Mouse (Mus musculus): ENCODE data around the gene Aldh4a1. TPM values are rescaled to one million over a fixed set of nuclear protein-coding genes. Genes with fewer than 3 reads are reported as not detected.

Aldh4a1 gene
- 30.0 and 43.3 TPM in 2 replicates for total RNA-seq (2014; rRNA removed)
- 26.6 and 27.6 TPM in 2 replicates for polyA plus RNA-seq (2015; fragmentation: Nextera tagmentation; extraction: Ambion mirVana)

GRCm38 (mm10) chr4:139622373-139623282 lies at the start of gene Aldh4a1:
TSS of gene Aldh4a1 (plus strand) at chr4:139622866.
- Histone ChIP-seq H3K4me3 (ENCODE audit: low read length) (peak within 1 kb of the TSS; percentile 74), H3K4me2 (ENCODE audit: low read depth, low read length) (peak within 1 kb of the TSS; percentile 72), H3K9me3 (ENCODE audit: low read length) (no peaks in the 10 kb centered on the region), H3K9ac (replicated peaks; ENCODE audit: low read length) (peak within 1 kb of the TSS; percentile 70), H3K27ac (peak within 1 kb of the TSS; percentile 94), H3K27me3 (ENCODE audit: insufficient read depth, low read length) (no peaks in the 10 kb centered on the region), H3K36me3 (ENCODE audit: insufficient read depth, low read length) (no peaks in the 10 kb centered on the region), H3K4me1 (ENCODE audit: insufficient read depth, low read length) (peaks cover 15% of the 10 kb centered on the region)
- WGBS, result under 1% methylated on average over 33 of the region's 38 CpGs
- ATAC-seq, result peak; percentile 100
- DNase-seq (ENCODE audit: low spot score), result peak; percentile 98
- peak; percentile 8; the same call in 1 of the 2 replicates for TF ChIP-seq CTCF (IDR thresholded peaks at IDR 0.05; ENCODE audit: low read depth)

- Histone ChIP-seq H3K27ac (peak overlapping the region; percentile 93), H3K4me3 (ENCODE audit: low read length) (no peak overlapping the region), H3K4me1 (ENCODE audit: insufficient read depth, low read length) (peaks cover 10% of the 10 kb centered on the region), H3K36me3 (ENCODE audit: insufficient read depth, low read length) (no peaks in the 10 kb centered on the region), H3K4me2 (ENCODE audit: low read depth, low read length) (no peak overlapping the region), H3K9ac (replicated peaks; ENCODE audit: low read length) (no peak overlapping the region), H3K9me3 (ENCODE audit: low read length) (no peaks in the 10 kb centered on the region), H3K27me3 (ENCODE audit: insufficient read depth, low read length) (no peaks in the 10 kb centered on the region)
- ATAC-seq, result no peak
- 89% methylated on average over 12 of the region's 12 CpGs for WGBS
- TF ChIP-seq CTCF (IDR thresholded peaks at IDR 0.05; ENCODE audit: low read depth), result no peak
- DNase-seq (ENCODE audit: low spot score), result no peak
Measured at GRCm38 (mm10) chr4:139572928-139573512, 49.6 kb upstream of the Aldh4a1 start.

- Histone ChIP-seq H3K9me3 (ENCODE audit: low read length) (no peaks in the 10 kb centered on the region), H3K27ac (peak overlapping the region; percentile 93), H3K9ac (replicated peaks; ENCODE audit: low read length) (peak overlapping the region; percentile 91), H3K27me3 (ENCODE audit: insufficient read depth, low read length) (no peaks in the 10 kb centered on the region), H3K4me1 (ENCODE audit: insufficient read depth, low read length) (peaks cover 17% of the 10 kb centered on the region), H3K4me2 (ENCODE audit: low read depth, low read length) (peak overlapping the region; percentile 75), H3K36me3 (ENCODE audit: insufficient read depth, low read length) (no peaks in the 10 kb centered on the region), H3K4me3 (ENCODE audit: low read length) (peak overlapping the region; percentile 90)
- DNase-seq (ENCODE audit: low spot score) (peak; percentile 99), ATAC-seq (peak; percentile 98)
- under 1% methylated on average over 47 of the region's 52 CpGs for WGBS
- TF ChIP-seq CTCF (IDR thresholded peaks at IDR 0.05; ENCODE audit: low read depth), result peak; percentile 72
Measured at GRCm38 (mm10) chr4:139574156-139574798, 48.4 kb upstream of the Aldh4a1 start.

- ATAC-seq, result peak; percentile 53
- Histone ChIP-seq H3K9ac (replicated peaks; ENCODE audit: low read length) (peak overlapping the region; percentile 91), H3K4me1 (ENCODE audit: insufficient read depth, low read length) (peaks cover 23% of the 10 kb centered on the region), H3K27me3 (ENCODE audit: insufficient read depth, low read length) (no peaks in the 10 kb centered on the region), H3K9me3 (ENCODE audit: low read length) (no peaks in the 10 kb centered on the region), H3K27ac (peak overlapping the region; percentile 93), H3K36me3 (ENCODE audit: insufficient read depth, low read length) (no peaks in the 10 kb centered on the region), H3K4me2 (ENCODE audit: low read depth, low read length) (peak overlapping the region; percentile 75), H3K4me3 (ENCODE audit: low read length) (peak overlapping the region; percentile 90)
- TF ChIP-seq CTCF (IDR thresholded peaks at IDR 0.05; ENCODE audit: low read depth), result no peak; the same call in 1 of the 2 replicates
- WGBS, result 2% methylated on average over 83 of the region's 111 CpGs
- DNase-seq (ENCODE audit: low spot score), result peak; percentile 64
Measured at GRCm38 (mm10) chr4:139574799-139575672, 47.6 kb upstream of the Aldh4a1 start.

GRCm38 (mm10) chr4:139575673-139576003 lies 47.0 kb upstream of the Aldh4a1 start:
- peak overlapping the region; percentile 91 for H3K9ac ChIP-seq (replicated peaks; ENCODE audit: low read length)
- H3K27me3 ChIP-seq (ENCODE audit: insufficient read depth, low read length), result no peaks in the 10 kb centered on the region
- H3K27ac ChIP-seq, result peak overlapping the region; percentile 93
- peak overlapping the region; percentile 75 for H3K4me2 ChIP-seq (ENCODE audit: low read depth, low read length)
- H3K4me3 ChIP-seq (ENCODE audit: low read length), result peak overlapping the region; percentile 90
- DNase-seq (ENCODE audit: low spot score), result peak; percentile 42
- TF ChIP-seq CTCF (IDR thresholded peaks at IDR 0.05; ENCODE audit: low read depth), result no peak; the same call in 1 of the 2 replicates
- H3K9me3 ChIP-seq (ENCODE audit: low read length), result no peaks in the 10 kb centered on the region
- no peaks in the 10 kb centered on the region for H3K36me3 ChIP-seq (ENCODE audit: insufficient read depth, low read length)
- no peak for ATAC-seq
- peaks cover 29% of the 10 kb centered on the region for H3K4me1 ChIP-seq (ENCODE audit: insufficient read depth, low read length)
- 7% methylated on average over 14 of the region's 14 CpGs for WGBS
